Mouse (Mus musculus) activated CD4-positive, CD25-positive, alpha-beta regulatory T cell, adult 9 weeks (primary cell): ENCODE data around the gene Taf7l. TPM values are rescaled to one million over a fixed set of nuclear protein-coding genes. Genes with fewer than 3 reads are reported as not detected.

Experiments
- polyA plus RNA-seq: library from polyadenylated mRNA; unstranded; fragments of 100-300 nt; shearing (Covaris generic); gene quantifications from one replicate; pipeline ENCODE4 v1.2.1, GENCODE M21; 2017

Gene Taf7l
- not detected for polyA plus RNA-seq

DNA sequence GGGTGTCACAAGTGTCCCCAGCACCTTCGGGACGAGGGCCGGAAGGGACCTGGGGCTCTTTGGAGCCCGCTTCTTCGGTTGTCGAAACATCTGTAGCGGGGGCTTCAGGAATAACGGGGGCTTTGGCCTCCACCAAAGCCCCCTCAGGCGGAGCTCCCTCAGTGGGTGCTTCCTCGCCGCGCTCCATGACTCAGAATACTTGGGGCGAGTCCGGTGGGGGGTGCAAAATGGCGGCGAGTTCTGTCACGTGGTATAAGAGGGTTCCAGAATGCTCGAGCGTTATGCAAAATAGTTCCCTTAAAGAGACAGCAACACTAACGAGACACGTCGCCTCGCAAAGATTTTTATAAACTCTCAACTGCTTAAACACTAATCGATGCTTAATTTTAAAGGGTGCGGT is at the start of gene Taf7l:
Taf7l (minus strand) TSS at position 201 of the 400 bp plus-strand sequence.

Other genes with a start within 250 kb of the Taf7l start
- 38.0 TPM for gene Trmt2b, start 199.5 kb downstream of the Taf7l start, polyA plus RNA-seq
- not detected for gene Tmem35a, start 181.3 kb downstream of the Taf7l start, polyA plus RNA-seq
- gene Cenpi, start 168.4 kb downstream of the Taf7l start, polyA plus RNA-seq: 3.2 TPM
- not detected for gene Drp2, start 71.9 kb downstream of the Taf7l start, polyA plus RNA-seq
- 41.4 TPM for gene Timm8a1, start 65.4 kb upstream of the Taf7l start, polyA plus RNA-seq
- 1.1 TPM for gene Btk, start 107.1 kb upstream of the Taf7l start, polyA plus RNA-seq
- 358 TPM for gene Rpl36a, start 109.2 kb upstream of the Taf7l start, polyA plus RNA-seq
- 6.0 TPM for gene Gla, start 124.6 kb upstream of the Taf7l start, polyA plus RNA-seq
- 129 TPM for gene Hnrnph2, start 124.7 kb upstream of the Taf7l start, polyA plus RNA-seq
- gene Armcx4, start 210.0 kb upstream of the Taf7l start, polyA plus RNA-seq: 0.73 TPM
- 2.9 TPM for gene Armcx1, start 241.5 kb upstream of the Taf7l start, polyA plus RNA-seq